Mouse (Mus musculus): ENCODE data around the gene Sfxn3.

Sfxn3 gene

DNA sequence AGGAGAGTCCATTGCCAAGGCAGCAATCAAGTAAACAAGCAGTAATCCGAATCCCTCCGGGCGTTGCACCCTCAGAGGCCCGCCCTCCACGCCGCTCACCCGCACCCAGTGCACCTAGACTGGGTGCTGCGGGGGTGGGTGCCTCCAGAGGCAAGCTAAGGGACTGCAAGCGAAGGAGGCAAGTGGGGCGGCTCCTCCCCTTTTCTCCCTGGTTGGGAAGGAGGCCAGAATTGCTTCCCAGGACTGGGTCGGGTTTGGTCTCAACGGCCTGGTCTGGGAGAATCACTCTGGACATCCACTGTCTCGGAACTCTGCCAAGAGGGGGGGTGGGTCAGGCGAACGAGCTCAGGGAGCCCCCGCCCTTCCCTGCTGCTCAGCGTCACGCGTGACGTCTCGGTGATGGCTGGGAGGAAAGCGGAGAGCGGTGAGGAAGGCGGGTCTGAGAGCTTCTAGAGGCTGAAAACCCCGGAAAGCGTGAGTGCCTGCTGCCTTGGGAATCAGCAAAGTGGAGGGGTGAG, at the start of gene Sfxn3:
Gene Sfxn3 (plus strand): TSS at position 87 of the 518 bp plus-strand sequence.
- DNase-seq (ENCODE audit: low spot score in 2 of 2), result peak; percentile 84 to 91

DNA sequence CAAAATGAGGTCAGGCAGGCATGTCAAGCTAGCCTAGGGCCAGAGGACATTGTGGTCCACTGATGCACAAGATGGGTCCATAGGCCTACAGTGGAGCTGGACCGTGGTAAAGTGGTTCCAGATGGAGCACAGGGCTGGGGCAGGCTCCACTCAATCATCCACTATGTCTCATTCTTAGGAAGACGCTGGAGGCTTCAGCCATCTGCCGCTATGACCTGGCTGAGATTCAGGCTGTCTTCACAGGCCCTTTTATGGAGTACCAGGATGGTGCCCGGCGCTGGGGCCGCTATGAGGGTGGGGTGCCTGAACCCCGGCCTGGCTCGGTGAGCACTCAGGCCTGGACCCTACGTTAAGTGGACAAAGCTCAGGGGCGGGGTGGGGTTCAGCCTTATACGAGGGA, 49.5 kb upstream of the Sfxn3 start:
- DNase-seq (ENCODE audit: low spot score in 2 of 2), result no peak

DNA sequence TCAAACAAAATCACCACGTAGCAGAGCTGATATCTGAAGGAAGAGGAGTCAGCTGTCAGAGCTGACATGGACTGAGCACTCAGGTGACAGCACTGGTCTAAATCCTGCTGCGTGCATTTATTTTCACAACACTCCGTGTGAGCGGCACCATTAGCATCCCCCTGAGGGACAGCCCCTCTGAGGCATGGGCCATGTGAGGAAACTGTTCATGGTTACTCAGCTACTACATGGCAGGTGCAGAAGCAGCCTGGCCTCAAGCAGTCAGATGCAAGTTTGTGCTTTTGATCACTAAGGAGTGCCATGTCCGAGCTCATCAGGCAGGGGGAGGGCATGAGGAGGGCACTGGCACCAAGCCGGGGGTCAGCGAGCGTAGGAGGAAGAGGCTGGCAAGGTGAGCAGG, 47.7 kb upstream of the Sfxn3 start:
- DNase-seq (ENCODE audit: low spot score in 2 of 2), result peak in 1 of 2 experiments; percentile 52

DNA sequence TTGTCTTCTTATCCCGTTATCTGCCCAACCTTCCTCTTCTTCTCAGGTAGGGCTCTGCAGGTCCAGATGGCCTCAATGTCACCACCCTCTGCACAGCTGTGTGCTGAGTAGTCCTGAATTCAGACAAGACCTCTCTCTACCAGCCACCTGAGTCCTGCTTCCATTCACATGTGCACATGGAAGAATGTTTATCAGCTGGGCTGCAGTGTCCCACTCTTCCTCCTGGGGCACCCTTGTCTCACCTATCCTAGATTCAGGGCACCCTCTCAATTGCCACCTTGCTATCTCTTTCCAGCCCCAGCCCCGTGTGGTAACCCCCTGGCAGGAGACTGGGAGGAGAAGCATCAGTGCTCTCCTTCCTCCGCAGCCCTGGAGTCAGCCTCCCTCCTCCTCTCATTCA, 45.0 kb upstream of the Sfxn3 start:
- peak in 1 of 2 experiments; percentile 60 for DNase-seq (ENCODE audit: low spot score in 2 of 2)

DNA sequence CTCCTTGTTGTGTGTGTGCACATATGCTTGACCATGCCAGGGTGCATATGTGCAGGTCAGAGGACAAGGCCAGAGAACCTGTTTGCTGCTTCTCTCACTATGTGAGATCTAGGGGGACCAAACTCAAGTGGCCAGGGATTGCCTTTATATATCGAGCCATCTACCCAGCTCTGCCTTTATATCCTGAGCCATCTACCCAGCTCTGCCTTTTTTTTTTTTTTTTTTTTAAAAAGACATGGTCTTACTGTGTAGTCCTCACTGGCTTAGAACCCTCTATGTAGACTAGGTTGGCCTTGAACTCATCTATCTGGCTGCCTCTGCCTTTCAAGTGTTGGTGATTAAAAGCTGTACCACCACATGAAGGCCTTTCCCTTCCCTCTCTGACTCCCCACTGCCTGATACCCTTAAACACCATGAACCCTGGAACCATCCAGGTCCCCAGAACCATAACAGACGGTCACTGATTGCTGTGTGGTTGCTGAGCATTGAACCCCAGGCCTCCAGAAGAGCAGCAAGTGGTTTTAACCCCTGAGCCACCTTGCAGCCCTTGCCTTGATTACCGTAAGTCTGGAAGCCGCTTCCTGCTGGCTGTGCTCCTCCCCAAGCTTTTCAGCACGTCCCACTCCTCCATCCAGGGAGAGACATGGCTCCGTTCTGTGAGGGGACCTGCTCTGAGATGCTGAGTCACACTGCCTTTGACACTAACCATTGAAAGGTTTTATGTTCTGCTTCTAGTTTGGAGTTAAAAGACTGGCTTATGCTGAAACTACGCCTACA, 43.4 kb upstream of the Sfxn3 start:
- peak in 1 of 2 experiments; percentile 53 for DNase-seq (ENCODE audit: low spot score in 2 of 2)

DNA sequence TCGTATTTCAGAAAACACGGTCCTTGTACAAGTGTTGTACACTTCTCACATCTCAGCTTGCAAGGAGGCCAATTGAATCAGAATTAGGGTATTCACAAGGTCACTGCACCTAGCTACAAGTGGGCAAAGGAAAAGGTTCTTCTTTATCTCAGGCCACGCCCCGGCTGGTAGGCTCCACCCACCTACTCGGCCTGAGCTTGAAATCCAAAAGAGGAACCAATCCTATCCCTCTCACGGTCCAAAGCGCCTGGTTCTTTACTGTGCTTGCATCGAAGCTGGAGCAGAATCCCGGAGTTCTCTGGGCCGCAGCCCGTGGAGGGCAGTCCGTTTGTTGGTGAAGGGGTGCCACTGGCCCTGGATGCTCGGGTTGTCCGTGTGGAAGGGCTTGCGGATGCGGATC, 41.9 kb upstream of the Sfxn3 start, which contains the start of gene Twnk:
Gene Twnk (plus strand): TSS at position 220 of the 400 bp plus-strand sequence.
- peak; percentile 82 to 88 for DNase-seq (ENCODE audit: low spot score in 2 of 2)

DNA sequence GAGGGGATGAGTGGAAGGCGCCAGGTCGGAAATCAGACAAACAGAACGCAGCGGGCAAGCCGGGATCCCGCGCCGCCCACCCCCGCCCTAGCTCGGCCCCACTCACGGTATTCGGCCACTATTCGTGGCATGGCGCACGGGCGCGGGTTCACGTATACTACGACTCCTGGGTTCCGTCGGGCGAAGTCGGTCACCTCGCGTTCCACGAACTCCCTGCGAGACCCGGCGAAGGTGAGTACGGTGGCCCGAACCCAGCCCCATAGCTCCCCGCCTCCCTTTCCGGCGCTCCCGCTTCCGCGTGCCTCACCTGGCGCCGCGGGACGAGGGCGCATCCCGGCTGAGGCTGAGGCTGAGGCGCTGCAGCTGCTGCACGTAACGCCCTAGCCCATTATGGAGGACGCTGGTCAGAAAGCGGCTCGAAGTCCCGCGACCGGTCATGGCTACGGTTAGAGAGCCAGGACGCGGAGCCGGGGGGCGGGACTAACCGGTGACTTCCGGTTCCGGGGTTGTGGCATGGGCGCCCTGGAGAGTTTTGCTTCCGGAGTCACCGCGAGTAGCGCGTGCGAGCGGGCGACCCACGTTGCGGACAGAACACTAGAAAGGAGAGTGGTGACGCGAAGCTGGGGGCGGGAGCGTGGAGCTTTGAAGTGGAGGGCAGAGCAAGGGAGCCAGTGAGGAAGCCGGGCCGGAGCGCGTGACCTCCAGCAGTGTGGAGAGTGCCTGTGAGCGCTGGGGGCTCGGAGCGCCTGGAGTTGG, 41.2 kb upstream of the Sfxn3 start, which contains the start of gene Mrpl43:
Gene Mrpl43 (minus strand): TSS at position 486 of the 756 bp plus-strand sequence.
- DNase-seq (ENCODE audit: low spot score in 2 of 2), result peak; percentile 96 to 99

DNA sequence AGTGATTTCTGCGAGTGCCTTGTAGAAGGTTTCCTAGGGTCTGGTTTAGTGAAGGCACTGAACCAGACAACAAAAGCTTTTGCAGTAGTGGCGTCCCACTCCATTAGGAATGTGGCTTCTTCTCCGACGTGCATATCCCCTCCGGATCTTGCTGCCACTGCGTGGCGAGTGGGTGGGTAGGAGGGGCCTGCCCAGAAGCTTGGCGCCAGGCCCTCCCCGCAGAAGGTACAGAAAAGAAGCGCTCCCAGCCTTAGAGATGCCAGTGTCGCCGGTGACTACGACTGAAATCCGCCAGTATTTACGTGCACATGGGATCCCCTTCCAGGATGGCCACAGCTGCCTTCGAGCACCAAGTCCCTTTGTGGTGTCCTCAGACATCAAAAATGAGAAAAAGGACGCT, 40.3 kb upstream of the Sfxn3 start:
- DNase-seq (ENCODE audit: low spot score in 2 of 2), result no peak

DNA sequence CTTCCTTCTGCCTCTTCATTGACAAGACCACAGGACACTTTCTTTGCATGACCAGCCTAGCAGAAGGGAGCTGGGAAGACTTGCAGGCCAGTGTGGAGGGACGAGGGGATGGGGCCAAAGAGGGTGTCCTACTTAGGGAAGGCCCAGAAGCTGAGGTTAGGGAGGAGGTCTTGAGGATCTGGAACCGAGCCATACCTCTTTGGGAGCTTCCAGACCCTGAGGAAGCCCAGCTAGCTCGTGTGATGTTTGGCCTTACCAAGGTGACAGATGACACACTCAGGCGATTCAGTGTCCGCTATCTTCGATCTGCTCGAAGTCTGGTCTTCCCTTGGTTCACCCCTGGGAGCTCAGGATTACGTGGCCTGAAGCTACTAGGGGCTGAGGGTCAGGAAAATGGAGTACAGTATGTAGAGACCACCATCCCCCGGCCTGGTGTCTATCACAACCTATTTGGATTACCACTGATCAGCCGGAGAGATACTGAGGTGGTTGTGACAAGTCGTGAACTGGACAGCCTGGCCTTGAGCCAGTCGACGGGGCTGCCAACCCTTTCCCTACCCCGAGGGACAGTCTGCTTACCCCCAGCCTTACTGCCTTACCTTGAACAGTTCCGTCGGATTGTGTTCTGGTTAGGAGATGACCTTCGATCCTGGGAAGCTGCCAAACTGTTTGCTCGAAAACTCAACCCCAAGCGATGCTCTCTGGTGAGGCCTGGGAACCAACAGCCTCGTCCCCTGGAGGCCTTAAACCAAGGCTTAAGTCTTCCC, 39.7 kb upstream of the Sfxn3 start:
- no peak for DNase-seq (ENCODE audit: low spot score in 2 of 2)

DNA sequence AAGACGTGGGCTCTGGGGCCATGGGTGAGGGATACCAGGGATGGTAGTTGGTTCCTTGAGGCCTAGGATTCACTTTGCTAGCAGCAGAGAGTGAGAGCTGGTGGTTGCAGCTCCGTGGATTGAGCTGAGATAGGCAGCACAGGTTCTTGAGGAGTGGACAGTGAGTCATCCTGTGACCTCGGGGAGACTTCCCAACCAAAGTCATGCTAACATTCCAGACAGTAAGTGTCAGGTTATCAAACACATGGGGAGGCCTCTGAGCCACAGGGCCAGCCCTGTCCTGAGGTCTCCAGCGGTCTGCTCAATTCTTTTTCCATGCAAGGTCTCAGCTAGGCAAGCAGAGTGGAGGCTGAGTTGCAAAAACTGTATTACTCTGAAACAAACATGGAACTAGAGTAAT, 36.7 kb upstream of the Sfxn3 start:
- DNase-seq (ENCODE audit: low spot score in 2 of 2), result no peak

DNA sequence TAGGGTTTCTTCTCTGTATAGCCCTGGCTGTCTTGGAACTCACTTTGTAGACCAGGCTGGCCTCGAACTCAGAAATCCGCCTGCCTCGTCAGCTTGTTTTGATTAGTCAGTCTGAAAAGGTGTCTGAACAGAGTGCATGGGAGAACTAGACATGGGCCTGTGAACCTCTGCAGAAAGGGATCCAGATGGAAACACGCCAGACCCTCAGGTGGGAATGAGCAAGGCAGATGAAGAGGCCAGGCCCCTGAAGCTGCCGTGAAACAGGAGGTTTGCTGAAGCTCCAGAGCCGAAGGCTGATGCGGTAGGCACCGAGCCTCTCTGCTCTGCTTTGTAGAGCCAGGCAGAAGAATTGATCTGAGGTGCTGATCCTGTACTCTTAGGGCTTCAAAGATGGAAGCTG, 35.1 kb upstream of the Sfxn3 start:
- DNase-seq (ENCODE audit: low spot score in 2 of 2), result no peak

DNA sequence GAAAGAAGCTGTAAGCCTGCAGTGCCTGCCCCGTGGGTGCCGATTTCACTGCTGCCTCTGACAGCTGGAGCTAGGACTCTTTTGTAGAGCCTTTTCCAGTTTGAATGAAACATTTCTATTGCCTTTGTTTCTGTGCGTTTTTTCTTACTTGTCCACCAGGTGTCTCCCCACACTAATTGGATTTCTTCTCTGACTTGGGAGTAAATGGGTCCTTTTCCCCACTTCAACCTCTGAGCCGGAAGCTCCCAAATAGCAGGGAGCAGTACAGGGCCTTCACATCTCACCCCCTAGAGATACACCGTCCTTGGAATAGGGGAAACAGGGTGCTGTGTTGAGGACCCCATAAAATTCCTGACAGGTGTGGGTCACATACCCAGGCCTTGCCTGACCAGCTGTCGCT, 34.7 kb upstream of the Sfxn3 start:
- no peak for DNase-seq (ENCODE audit: low spot score in 2 of 2)

DNA sequence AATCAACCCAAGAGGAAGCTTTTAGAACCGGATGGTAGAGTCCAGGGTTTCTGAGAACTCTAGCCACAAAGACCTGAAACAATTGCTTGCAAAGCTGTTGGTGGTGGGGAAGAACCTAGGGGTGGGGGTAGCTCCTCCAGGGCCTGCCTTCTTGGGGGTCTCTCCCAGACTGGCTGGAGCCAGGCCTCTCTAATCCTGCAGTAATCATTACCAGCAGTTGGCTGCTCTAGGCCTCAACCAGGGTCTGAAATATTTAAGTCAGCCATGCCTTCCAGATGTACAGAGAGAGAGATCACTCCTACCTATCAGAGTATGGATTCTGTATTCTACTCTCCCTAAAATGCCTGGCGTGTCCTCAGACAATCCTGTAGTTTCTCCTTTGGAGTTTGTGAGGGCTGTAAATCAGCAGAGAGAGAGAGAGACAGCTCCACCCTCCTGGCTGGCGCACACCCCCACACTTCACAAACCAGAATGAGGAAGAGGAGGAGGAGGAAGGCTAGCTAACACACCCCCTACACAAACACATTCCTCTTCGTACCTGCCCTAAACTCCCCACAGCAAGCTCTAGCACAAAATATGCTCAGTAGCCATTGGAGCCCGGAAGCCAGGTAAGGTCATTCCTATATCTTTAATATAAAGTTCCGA, 33.6 kb upstream of the Sfxn3 start:
- no peak for DNase-seq (ENCODE audit: low spot score in 2 of 2)

DNA sequence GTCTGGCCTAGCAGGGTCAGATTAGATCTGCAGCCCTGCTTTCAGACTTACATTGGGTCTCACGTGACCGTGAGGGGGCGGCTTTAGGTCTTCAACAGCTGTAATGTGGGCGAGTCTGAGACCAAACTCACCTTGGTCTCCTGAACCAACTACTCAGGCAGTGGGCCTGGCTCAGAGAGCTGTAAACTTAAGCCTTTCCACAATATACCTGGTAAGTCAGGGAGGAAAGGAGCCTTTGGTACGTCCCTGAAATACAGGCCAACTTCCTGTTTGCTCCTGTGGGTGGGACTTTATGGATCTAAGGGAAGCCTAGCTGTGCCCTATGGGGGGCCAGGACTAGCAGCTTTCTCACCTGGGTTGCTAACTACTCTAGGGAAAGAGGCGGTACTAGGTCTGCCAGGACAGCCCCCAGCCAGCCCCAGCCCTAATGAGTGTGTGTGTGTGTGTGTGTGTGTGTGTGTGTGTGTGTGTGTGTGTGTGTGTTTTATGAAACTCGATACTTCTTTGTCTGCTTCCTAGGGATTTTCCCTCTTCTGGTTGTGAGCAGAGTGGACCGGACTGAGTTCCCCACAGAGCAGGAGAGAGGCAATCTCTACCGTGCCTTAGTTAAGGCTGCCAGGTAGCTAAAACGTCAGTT, 32.9 kb upstream of the Sfxn3 start, which contains the start of gene Lzts2:
Gene Lzts2 (plus strand): TSS at position 80 of the 637 bp plus-strand sequence.
- no peak for DNase-seq (ENCODE audit: low spot score in 2 of 2)

DNA sequence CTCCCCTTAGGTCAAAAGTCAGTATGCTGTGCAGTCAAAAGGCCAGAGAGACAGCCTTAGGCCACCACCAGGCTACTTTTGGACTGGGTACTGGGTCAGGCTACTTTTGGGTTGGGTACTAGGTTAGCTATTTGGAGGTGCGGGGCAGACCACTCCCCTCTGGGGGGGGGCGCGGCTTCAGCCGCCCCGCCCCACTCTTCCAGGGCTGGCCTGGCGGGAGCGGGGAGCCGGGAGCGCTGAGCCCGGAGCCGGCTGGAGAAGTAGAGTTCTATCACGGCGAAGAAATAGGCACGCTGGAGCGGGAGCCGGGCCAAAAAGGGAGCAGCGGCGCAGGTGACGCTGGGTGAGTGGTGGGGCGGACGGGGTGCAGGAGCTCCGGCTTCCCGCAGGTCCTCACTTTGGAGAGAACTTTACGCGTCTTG, 32.3 kb upstream of the Sfxn3 start:
- DNase-seq (ENCODE audit: low spot score in 2 of 2), result no peak

DNA sequence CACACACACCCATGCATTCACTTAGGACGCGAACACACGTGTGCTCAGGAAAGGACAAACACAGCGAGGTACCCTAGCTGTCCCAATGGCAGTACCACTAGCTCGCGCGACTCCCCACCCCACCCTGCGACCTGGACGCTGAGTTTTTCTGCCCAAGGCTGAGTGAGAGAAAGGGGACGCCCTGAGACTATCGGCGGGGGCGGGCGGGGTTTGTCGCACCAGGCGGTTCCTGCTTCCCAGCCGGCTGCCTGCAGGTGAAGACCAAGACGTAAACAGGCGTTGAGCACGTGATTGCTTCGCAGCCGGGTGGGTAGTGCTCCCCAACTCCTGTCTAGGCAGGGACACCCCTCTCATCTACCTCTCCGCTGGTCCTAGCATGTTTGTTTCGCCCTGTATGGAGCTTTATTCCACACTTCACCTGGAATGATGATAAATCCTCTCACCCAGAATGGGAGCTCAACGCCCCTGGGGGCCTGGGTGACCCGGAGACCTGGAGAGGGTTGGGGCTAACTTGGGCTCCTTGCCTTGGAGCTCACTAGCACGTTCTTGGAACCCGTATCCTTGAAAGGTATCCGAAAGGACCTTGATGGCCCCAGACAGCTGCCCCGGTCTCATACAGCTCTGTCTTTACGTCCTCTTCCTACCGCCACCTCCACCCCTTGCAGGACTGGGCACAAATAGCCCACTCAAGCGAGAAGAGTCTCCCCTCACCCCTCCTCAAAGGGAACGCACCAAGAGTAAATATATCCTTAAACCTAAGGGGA, 31.6 kb upstream of the Sfxn3 start:
- DNase-seq (ENCODE audit: low spot score in 2 of 2), result peak; percentile 58 to 81

DNA sequence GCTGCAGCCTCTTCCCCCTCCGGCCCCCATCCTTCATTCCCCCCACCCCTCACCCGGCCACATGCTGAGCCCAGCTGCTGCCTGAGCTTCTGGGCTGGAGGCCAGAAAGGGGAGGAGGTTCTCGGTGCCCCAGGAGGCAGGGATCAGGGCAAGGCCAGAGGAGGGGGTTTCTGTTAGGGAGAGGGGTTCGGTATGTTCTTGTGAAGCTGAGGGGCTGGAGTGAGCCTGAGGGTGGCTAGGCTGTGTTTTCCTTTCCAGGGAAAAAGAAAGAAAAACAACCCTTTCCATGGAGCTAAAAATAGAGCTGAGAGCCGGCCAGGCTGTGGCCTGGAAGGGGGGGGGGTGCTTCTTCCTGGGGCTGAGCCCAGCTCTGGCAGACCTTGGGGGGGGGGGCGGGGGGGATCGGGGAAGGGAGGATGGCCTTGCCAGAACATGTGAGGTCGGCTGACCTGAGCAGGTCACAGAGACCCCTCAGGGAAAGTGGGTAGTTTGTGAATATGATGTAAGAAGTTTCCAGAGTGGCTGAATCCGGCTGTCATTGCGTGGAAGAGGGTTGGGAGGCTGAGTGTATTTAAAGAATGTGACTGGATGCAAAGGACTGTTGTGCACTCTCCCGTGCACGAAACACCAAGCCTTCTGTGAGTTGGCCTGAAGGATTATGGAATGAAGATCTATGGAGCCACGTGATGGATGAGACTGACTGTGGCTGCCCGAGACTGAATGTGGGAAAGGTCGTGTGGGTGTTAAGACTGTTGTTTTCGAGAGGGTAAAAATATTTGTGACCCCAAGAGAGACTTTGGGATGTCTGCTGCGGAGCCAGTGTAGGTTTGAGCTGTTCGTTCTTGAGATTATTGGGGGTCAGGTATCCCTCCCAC, 30.7 kb upstream of the Sfxn3 start:
- DNase-seq (ENCODE audit: low spot score in 2 of 2), result no peak

DNA sequence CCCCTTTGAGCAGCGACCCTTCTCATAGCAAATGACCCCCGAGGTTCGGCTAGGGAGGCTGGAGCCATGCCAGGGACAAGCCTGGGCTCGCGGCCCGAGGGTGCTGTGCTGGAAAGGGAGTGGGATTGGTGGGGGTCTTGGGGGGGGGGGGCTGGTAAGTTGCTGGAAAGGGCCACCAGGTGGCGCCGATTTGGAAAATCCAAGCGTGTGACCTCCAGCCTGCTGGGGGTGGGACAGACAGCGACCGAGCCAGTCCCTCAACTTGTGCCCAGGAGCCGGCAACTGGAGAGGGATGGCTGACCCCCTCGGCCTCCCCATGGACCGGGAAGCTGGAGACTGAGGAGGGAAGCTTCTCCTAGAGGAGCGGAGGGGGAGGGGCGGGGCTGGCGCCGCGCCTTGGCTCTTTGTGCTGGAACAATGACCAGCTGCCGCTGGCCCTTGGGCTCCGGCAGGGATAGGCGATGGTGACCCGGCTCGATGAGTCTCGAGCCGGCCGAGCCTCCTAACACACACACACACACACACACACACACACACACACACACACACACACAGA, 30.0 kb upstream of the Sfxn3 start:
- DNase-seq (ENCODE audit: low spot score in 2 of 2), result no peak

DNA sequence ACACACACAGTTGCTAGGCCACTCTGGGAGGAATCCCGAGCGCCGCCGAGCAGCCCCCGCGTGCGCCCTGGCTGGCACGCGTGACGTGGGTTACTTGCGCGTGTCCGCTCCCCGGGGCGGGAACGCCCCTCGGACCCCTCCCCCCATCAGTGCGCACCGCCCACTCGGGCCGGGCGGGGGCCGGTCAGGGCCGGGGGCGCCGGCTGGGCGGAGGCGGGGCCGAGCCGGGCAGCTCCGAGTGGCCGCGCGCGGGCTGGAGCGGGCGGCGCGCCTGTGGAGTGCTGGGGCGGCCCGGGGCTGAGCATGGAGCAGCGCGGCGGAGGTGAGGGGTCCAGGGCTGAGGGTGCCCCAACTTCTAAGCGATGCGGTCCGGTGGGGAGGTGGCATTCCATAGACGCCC, 29.4 kb upstream of the Sfxn3 start:
- peak in 1 of 2 experiments; percentile 56 for DNase-seq (ENCODE audit: low spot score in 2 of 2)

Measured in spleen, postnatal 4 days (tissue).